Mouse (Mus musculus) cerebellum, adult 9-11 months (tissue): ENCODE measurements around the gene Ubald1.

ENCODE experiments used
- DNase-seq: peaks from one replicate; pipeline ENCODE4 v3.0.0; 2022

The Ubald1 gene

DNA sequence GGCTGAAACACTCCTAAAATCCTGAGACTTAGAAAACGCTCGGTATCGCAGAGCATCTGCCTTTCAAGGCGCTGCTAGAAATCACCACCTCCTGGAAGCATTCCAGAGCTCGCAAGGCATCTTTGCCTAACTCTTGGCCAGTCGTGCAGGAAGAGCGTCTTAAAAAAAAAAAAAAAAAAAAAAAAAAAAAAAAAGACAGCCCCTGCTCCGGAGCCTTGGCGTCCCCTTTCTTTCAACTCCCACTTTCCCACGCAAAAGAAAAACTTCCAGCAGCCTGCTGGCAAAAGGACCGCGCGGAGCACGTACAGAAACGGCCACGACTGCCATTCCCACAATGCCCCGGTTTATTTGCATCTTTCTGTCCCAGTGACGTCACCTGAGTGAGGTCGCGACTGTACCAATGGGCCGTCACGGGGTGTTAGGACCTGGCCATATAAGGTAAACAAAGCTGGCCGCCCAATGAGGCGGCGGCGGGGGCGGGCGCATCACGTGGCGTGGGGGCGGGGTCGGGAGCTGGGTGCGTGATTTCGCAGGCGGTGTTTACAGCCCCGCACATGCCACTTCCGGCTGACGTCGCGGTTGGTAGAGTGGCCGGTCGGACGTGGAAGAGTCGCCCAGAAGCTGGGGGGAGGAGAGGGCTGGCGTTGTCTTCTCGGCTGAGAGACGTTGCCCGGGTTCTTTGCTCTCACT lies at the start of gene Ubald1:
Ubald1 (minus strand) TSS at position 180 of the 690 bp plus-strand sequence.
- peak; percentile 99 for DNase-seq

DNA sequence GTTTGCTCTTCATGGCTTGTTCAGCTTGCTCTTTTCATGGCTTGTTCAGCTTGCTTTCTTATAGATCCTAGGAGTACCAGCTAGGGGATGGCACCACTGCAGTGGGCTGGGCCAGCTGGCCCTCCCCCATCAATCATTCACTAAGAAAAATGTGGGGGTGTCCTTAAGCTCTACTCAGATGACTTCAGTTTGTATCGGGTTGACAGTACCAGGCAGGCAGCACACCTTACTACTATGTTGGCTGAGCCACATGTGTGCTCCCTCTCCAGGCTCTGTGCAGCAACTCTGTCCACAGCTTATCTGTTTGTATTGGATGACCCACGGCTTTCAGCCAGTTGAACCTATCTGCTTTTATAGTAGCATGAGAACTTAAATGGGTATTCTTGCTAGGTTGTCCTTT lies 48.4 kb upstream of the Ubald1 start:
- no peak for DNase-seq

DNA sequence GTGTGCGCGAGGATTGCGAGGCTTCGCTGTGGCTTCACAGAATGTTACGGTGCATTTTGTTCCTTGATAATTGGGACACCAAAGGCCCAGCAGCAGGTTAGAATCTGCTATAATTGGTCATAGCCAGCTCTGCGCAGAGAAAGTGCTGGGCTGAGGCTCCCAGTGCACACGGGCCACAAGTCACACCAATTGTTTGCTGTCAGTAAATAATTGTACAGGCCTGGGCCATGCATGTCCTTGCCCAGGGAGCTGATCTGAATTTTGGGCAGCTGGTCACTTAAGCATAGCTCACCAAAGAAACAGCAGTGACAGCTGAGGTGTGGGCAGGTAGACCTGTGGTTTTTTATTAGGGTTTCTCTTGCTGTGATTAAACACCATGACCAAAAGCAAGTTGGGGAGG lies 47.9 kb upstream of the Ubald1 start:
- DNase-seq, result no peak

DNA sequence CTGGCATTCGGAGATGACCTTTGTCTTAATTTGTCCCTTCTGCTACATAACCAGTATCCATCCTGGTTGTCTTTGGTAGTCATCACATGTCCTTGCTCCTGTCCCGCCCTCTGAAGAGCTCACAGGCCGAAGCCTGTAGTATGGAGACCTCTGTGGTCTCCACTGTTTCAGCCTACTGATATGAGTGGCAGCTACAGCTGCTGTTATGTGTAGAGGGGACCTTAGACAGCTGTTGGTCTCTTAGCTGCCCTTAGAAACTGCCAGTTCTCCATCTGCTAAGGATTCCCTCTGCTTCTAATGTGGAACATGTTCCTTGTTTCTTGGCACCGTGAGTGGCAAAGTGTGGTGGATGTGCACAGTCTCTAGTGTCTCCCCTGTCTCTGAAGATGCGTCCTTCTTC lies 43.9 kb upstream of the Ubald1 start:
- no peak for DNase-seq

DNA sequence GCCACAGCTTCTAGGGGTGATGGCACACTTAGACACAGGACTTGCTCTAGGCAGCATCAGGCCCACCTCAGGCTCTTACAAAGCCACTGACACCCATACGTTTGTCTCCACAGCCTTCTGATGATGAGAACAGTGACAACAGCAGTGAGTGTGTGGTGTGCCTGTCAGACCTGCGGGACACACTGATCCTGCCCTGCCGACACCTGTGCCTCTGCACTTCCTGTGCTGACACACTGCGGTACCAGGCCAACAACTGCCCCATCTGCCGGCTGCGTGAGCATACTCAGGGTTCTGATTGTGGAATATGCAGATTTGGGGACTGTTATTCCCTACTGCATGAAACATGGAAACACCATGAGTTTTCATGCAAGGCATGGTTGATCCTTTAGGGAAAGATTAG lies 42.4 kb upstream of the Ubald1 start:
- DNase-seq, result no peak

DNA sequence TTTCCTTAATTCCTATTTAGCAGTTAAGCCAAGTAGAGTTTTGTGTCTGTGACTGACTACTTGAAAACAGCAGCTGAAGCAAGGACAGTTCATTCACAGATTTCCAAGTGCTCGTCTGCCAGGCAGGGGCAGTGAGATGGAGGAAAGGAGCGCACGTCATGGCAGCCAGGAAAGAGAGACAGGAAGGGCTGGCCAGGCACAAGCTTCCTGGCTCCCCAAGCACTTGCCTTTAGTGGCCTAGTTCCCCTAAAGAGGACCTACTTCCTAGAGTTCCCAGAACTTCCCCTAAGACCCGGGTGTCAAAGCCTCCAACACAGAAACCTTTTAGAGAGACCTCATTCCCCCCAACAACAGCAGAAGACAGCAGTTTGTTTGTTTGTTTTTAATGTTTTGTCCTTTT lies 40.4 kb upstream of the Ubald1 start:
- no peak for DNase-seq

DNA sequence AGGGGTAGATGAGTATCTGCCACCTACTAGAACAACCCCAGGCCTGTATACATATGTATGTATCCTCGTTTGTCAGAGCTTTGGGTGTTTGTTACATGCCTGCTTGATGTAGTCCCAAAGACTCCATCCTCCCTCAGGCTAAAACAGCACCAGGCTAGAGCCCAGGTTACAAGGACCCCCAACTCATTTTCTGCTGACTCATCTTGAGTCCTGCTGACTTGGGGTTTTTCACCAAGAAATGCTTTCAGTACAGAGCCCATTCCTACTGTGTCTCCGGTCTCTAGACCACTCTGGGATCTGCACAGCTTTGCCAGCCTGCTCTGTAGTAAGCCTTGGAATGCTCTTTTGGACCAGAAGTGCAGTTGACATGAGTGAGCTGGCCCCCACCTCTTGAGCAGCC lies 36.5 kb upstream of the Ubald1 start:
- no peak for DNase-seq

DNA sequence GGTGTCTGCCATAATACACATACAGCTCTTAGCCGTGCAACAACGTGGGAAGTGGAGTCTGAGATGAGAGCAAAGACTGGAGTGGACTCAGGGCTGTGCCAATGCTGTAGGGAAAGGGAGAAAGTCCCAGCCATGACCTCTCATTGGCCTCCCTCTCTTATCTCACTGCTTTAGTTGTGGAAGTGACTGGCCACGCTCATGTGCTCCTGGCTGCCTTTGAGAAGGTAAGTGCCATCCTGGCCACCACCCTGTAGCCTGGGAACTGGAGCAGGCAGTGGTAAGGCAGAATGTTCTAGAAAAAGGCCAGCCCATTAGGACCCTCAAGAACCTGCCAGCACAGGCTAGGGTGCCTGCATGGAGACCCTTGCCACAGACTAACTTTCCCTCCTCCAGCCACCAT lies 35.8 kb upstream of the Ubald1 start:
- DNase-seq, result no peak

DNA sequence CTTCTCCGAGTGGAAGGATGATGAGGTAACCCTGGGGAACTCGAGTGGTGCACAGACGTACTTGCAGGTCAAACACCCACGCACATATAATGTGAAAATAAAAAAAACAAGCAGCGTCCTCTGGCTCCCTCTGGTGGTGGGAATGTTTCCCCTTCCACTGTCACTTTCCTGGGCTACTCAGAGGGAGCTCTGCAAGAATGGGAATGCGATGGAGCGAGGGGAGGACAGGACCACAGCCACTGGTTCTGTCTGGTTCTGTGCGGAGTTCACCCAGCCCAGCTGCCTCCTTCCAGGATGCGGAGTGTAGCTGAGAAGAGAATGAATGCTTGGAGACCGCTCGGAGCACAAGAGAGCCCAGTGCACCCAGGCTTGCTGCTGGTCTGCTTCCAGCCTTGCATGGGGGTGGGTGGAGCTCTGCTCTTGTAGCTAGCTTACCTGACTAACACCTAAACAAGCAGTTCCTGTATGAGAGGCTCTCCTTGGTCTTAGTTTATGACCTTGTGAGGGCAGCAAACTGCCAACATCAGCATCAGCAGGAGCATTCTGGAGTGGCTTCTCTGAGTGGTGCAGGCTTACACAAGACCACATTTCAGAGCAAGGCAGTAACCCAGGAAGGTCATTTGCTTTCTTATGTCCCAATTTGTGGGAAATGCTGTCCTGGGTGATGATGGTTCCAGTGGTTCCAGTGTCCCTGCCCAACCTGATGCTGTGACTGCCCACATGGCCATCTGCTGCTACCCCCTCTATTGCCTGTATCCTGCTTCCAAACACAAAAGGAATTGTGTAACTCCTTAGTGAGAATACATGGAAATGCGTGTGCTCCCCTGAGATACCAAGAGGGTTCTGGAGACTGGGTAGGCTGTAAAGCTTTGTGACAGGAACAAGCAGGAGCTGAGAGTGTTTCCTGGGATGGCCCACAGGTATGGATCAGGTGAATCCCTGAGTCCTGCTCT lies 33.9 kb upstream of the Ubald1 start:
- peak; percentile 82 for DNase-seq

DNA sequence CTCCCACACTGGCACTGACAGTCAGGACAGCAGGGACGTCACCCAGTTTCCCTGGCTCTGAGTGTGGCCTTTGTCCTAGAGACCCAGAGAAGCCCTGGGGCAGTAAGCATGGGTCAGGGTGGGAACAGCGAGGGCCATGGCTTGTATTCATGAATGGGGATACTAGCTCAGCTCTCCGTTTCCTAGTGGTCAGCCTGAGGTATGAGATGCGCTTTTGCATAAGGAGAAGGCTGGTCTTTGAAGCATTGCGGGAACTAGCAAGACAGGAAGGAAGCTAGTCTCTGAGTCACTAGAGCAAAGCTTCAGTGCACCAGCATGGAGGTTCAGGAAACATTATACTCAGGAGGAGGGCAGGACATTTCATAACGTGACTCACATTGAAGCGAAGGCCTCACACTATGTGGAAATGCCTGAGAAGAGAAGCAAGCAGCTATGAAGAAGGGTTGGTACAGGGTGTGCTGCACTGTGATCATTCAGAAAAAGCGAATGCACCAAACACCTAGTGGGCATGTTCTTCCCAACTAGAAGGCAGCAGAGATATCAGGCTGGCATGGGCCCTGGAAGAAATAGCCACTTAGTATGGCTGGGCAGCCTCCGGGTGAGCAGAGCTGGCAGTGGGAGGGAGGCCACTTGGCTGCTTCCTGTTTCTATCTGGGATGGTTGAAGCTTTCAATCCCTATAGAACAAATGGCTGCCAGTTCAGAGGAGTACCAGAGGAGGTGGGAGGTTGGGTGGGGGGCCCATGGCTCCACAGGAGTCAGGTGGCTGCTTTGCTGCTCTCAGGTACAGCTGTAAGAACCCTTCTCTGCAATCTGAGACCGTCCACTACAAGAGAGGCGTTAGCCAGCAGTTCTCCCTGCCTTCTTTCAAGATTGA lies 33.0 kb upstream of the Ubald1 start:
- DNase-seq, result no peak

DNA sequence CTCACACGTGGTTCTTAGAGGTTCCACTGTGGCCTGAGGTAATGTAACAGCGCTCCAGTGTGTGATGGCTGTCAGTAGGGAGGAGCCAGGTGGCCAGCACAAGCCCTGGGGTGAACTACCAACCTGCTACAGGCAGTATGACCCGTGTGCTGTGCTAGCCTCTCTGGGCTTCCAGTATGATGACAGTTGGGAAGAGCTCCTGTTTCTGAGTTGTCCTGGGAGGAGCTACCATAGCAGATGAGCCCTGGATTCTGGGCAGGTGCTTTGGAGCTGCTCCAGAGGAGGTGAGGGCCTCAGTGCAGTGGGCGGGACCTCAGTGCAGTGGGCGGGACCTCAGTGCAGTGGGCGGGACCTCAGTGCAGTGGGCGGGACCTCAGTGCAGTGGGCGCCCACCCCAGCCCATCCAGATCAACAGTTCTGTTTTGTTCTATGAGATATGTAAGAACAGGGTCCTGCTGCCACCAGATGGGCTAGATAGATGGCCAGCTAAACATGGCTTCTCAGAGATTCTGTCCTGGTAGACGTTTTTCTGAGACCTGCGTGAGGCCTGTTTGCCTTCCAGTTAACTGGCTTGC lies 32.0 kb upstream of the Ubald1 start:
- DNase-seq, result no peak

DNA sequence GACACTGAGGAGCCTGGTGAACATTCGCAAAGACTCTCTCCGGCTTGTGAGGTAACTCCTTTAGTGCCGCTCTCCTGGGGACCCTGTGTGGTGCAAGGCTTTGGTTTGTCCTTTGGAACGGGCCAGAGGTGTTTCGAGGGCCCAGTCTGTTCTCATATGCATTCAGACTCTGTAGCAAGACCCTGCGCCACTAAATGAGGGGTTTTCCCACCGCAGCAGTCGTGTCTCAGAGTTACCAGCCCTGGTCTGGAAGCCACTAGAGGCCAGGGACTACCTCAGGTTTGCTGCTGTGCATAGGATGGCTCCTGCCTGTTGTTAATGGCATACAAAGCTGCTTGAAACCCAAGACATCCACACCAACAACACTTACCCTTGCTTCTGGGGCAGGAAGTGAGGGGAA lies 30.6 kb upstream of the Ubald1 start:
- no peak for DNase-seq

DNA sequence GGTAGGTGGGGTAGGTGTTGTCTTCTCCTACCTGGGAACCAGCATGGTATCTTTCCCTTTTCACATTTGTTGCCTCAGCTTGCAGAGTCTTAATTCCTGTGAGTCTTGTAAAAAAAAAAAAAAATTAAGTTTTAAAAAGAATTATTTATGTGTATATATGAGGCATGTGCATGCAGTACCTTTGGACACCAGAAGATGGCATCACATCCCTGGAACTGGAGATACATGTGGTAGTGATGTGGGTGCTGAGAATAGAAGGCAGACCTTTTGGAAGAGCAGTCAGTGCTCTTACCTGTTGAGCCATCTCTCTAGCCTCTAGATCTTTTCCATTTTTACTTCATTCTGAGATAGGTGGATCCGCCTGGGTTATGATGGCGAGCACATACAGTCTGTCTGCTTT lies 29.6 kb upstream of the Ubald1 start:
- no peak for DNase-seq

DNA sequence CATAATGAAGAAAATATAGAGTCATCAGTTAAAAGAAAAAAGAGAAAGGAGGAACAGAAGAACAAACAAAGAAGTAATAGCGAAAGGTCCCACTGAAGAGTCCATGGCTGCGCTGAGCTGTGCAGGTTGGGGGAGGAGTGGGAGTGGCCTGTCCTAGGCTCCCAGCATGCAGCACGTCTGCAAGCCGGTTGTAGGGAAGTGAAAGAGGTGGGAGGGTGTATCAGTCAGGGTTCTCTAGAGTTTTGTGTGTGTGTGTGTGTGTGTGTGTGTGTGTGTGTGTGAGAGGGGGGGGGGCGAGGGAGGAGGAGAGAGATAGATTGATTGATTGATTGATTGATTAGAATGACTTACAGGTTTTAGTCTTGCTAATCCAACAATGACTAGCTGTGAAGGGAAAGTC lies 27.9 kb upstream of the Ubald1 start:
- no peak for DNase-seq

DNA sequence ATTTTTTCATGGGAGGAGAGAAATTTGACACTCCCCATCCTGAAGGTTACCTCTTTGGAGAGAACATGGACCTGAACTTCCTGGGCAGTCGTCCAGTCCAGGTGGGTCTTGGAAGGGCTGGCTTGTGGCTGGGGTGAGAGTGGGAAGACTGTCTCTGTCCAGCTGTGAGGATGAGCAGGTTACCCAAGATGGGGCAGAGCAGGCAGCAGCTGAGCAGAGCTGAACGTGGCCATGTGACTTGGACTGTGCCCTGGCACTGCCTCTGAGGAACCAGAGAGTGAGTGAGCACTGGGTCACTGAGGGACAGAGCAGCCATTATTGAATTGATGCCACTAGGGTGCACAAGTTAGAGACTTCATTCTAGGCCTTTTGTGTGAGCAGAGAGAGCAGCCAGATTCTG lies 27.3 kb upstream of the Ubald1 start:
- no peak for DNase-seq

DNA sequence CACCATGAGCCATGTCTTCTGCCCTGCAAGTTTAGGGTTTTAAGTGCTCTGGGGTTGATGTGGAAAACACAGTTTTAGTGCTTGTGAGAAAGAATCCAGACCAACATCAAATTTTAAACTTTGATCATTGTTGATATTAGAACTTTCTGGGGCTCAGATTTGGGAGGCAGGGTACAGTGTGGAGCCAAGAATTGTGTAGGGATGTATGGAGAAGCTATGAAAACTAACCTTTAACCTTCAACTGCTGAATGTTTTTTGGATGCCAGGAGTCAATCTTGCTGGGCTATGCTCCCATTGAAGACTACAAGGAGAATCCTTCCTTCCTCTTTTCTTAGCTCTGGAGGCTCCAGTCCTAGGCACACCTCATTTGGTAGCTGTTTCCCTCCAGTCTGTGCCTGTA lies 26.4 kb upstream of the Ubald1 start:
- DNase-seq, result no peak

DNA sequence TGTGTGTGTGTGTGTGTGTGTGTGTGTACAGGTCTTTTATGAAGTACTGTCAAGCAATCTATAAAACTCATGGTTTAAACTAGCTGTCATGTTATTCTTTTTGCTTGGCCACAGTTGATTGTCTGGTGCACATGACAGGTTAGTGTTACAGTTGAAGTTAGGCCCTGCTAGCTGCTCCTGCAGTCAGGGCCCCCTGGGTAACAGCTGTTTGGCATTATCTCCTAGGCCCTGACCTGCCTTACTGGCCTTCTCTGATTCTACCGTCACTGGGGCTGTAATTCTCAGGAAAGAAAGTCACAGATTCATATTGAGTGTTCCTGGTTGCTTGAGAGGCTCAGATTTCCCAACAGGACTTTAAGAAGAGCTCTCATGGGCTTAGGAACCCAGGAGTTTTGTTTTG lies 25.5 kb upstream of the Ubald1 start:
- no peak for DNase-seq

DNA sequence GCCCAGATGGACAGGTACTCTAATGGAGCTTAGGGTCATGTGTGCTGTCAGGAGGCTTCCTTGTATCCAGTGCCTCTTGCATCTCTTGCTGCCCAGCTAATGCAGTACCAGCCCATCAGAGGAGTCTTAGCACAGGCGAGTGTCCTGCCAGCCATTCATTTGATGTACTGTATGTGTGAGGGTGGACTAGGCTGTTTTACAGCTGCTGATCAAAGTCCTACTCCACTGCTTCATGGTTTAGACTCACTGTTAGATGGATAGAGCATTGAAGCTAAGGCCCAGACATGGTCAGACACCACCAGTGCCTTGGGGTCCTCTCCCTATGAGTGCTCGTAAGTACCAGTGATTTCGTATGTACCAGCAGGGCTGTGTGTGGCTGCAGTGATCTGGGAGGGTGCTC lies 24.8 kb upstream of the Ubald1 start:
- DNase-seq, result no peak

DNA sequence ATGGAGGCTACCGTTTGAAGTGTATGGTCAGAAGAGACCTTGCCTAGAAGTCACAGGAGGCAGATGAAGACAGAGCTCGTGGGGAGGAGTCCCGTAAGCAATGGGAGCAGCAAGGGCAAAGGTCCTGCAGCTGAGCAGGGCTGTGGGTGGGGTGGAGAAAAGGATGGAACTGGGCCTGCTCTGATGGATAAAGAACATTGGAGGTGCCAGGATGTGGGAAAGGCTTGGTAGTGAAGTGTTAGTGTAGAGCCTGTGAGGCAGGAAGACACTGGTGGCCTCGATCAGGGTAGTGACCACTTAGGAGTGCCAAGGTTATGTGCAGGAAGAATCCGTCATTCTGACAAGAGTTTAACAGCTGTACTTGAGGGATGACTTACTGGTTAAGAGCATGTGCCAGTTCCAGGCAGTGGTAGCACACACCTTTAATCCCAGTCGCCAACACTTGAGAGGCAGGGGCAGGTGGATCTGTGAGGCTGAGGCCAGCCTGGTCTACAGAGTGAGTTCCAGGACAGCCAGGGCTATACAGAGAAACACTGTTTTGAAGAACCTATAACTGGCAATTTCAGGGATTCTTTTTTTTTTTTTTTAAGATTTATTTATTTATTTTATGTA lies 23.5 kb upstream of the Ubald1 start:
- no peak for DNase-seq

DNA sequence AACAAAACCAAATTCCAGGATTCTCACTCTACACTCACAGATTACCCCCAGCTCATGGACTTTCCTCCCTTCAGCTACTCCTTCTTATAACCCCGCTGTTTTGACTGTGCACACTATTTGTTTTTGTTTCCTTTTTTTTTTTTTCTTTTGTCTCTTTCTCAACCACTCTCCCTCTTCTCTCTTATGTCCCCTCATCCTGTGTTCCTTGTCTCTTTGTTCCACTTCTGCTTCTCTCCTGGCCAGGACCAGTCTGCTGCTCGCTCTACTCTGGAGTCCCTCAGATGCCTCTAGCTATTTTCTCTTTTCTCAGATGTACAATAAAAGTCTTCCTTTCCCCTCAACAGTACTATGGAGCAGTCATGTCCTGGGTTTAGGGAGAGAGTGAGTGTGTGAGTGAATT lies 22.3 kb upstream of the Ubald1 start:
- no peak for DNase-seq

DNA sequence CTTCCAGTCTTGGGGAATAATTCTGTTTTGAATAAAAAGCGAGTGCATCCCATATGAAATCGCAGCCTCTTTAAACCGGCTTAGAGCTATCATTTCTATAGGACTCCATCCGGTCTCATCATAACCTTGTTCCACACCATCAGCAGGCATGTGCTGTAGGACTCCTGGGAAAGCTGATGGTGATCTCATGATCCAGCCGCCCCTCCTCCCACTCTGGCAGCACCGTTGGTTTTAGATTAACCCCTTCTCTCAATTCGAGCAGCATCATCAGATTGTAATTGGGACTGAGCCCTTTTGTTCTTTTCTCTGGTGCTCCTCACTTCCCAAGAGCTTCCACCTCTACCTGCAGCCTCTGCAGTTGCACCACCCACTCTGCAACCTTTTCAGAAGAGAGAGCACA lies 21.1 kb upstream of the Ubald1 start:
- DNase-seq, result no peak

DNA sequence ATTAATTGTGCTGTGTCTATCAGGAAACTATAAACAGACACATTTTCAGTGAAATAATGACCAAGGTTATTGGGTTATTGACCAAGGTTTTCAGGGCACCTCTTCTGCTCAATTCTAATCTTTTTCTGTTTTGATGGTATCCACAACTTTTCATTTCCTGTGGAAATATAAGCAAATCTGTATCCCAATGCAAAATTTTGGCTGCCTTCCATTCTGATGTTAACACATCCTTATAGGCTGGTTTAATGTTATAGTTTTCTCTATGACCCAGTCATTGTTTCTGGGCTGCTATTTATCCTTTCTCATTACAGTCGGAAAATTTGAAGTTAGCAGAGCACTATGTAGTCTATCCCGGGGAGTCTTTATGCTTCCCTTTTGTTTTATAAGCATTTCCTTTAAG lies 19.6 kb upstream of the Ubald1 start:
- DNase-seq, result no peak

DNA sequence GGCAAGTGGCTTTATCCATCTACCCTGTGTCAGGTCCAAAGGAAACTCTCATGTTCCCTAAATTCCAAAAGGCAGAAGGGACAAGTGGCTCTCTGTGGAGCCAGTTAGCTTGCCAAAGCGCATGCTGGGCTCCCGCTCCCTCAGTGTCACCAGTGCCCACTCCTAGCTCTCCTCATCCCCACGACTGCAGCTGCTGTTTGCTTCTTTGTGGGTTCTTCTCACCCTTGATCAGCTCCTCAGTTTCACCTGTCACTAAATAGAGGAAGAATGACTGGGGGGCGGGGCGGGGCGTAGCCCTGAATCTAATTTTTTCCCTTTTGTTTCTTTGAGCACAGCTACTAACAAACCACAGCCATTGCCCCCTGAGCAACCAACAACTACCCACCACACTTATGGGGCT lies 18.8 kb upstream of the Ubald1 start:
- DNase-seq, result no peak
